Comparison of ENCODE assay signal across 8 mouse cellular contexts in genomic region chr6:148946409-148946742, GRCm38 (mm10). TPM values are rescaled to one million over a fixed set of nuclear protein-coding genes. Genes with fewer than 3 reads are reported as not detected.
DNase-seq lines count a peak whose midpoint lies in the region; ATAC-seq lines count a peak whose summit lies in the region.

Gene Sinhcaf, minus strand, starts transcription at chr6:148946467.

- H3K4me1 ChIP-seq in hindbrain, embryonic 16.5 days (ENCODE audit: control insufficient read depth, insufficient read depth, low read depth, low read length): peaks cover 4% of the 10 kb centered on the region; the same call in 1 of the 2 replicates

- peaks cover 29% of the 10 kb centered on the region for H3K79me2 ChIP-seq in macrophage (ENCODE audit: inconsistent target)

- H3K4me3 ChIP-seq in hindbrain, embryonic 16.5 days (ENCODE audit: low read length): peak within 1 kb of the TSS; percentile 76
- H3K4me3 ChIP-seq in macrophage (ENCODE audit: inconsistent target): peak within 1 kb of the TSS; percentile 88

- no peaks in the 10 kb centered on the region for H3K9me3 ChIP-seq in hindbrain, embryonic 16.5 days (ENCODE audit: control insufficient read depth, low read length)

- peak; percentile 99 for DNase-seq in WW6 (ENCODE audit: low read depth, low spot score)
- peak; percentile 90 to 96 for DNase-seq in cerebellum, postnatal 4 days (ENCODE audit: low spot score in 2 of 2)
- DNase-seq in gastrocnemius, adult 18-20 months (ENCODE audit: low spot score): peak; percentile 95
- DNase-seq in left cerebral cortex, adult 18-20 months (ENCODE audit: low spot score in 2 of 2): peak; percentile 94 to 98
- peak; percentile 97 for DNase-seq in right cerebral cortex, adult 18-20 months
- peak; percentile 84 for DNase-seq in urinary bladder, postnatal 10 days (ENCODE audit: low spot score)

- H3K27me3 ChIP-seq in hindbrain, embryonic 16.5 days (replicated peaks; ENCODE audit: control insufficient read depth, insufficient read depth, low read length): no peaks in the 10 kb centered on the region

- H3K9ac ChIP-seq in hindbrain, embryonic 16.5 days (ENCODE audit: low read depth, low read length): peak within 1 kb of the TSS; percentile 83

- no peaks in the 10 kb centered on the region for H3K36me3 ChIP-seq in hindbrain, embryonic 16.5 days (ENCODE audit: control insufficient read depth, insufficient read depth, low read length)
- H3K36me3 ChIP-seq in macrophage (ENCODE audit: inconsistent target): no peaks in the 10 kb centered on the region

- 1% methylated on average over 42 of the region's 47 CpGs for WGBS in hindbrain, embryonic 16.5 days
- 1% methylated on average over 33 of the region's 47 CpGs for WGBS in macrophage (ENCODE audit: missing documents)

- H3K4me2 ChIP-seq in hindbrain, embryonic 16.5 days (ENCODE audit: low read length): peak within 1 kb of the TSS; percentile 96

- H3K27ac ChIP-seq in hindbrain, embryonic 16.5 days (ENCODE audit: low read depth, low read length): peak within 1 kb of the TSS; percentile 79
- peak within 1 kb of the TSS; percentile 39 for H3K27ac ChIP-seq in macrophage

- peak; percentile 89 for ATAC-seq in hindbrain, embryonic 16.5 days

RNA-seq across cellular contexts. Expression of gene Sinhcaf, which starts in this region (rescaled TPM):
- total RNA-seq in gastrocnemius, adult 18-20 months (2021): under 1 TPM; 0.62 to 0.91 TPM
- 31.2 and 38.7 TPM in 2 replicates for polyA plus RNA-seq in hindbrain, embryonic 16.5 days (2015; fragmentation: Nextera tagmentation; extraction: Ambion mirVana)
- 1 to 10 TPM; 1.9 to 2.1 TPM for total RNA-seq in left cerebral cortex, adult 18-20 months (2021)
- 10 to 100 TPM in 4 of 26 experiments, 1 to 10 TPM in 20, under 1 TPM in 2; 0.66 to 40.0 (median 3.3) TPM for total RNA-seq in macrophage (2018; cell fraction: chromatin; rRNA removed)
- 1 to 10 TPM; 3.3 to 9.7 (median 4.5) TPM for total RNA-seq in macrophage (2018; cell fraction: cytosol; rRNA removed)
- 10 to 100 TPM in 3 of 26 experiments, 1 to 10 TPM in 23; 1.6 to 21.0 (median 4.2) TPM for total RNA-seq in macrophage (2018; cell fraction: nucleus; rRNA removed)
- 3.1 to 9.5 TPM (median 3.7 TPM) in 3 replicates for polyA plus RNA-seq in macrophage (2018)

Comparison
In these comparisons a context has a peak if more than half of its experiments do, and no peak if none do; other contexts are left out.
1. Peak in every context shown above with its lines: DNase-seq, ATAC-seq, H3K4me3 ChIP-seq and H3K27ac ChIP-seq.
2. Peak in DNase-seq in gastrocnemius, adult 18-20 months; RNA of the gene not detected or under 1 TPM.